Mouse (Mus musculus) kidney, postnatal 10 days (tissue): ENCODE measurements around the gene Yif1a.
"Not testable (repeated sequence)": the region's sequence is repeated elsewhere in the genome, so short reads cannot be mapped to it uniquely, and the experiment has no call there.

Experiments used
- DNase-seq: peaks from one replicate; pipeline ENCODE4 v3.0.0; 2021; ENCODE audit warnings: mixed read lengths

Gene Yif1a

GRCm38 (mm10) chr19:5085145-5085863 lies 3.0 kb upstream of the Yif1a start, which contains the start of gene Tmem151a:
Gene Tmem151a (minus strand): TSS chr19:5085531.
- peak; percentile 60 for DNase-seq

- not testable (repeated sequence) for DNase-seq
Observed at GRCm38 (mm10) chr19:5086533-5086932, 1.8 kb upstream of the Yif1a start.

GRCm38 (mm10) chr19:5089324-5089723 lies 986 bp downstream of the Yif1a start:
- peak; percentile 7 for DNase-seq

- peak; percentile 14 for DNase-seq
Observed at GRCm38 (mm10) chr19:5092083-5092482, 3.7 kb downstream of the Yif1a start.

GRCm38 (mm10) chr19:5093481-5094242 lies 5.3 kb downstream of the Yif1a start:
- DNase-seq, result peak; percentile 27

GRCm38 (mm10) chr19:5094243-5094632 lies 5.9 kb downstream of the Yif1a start:
- DNase-seq, result peak; percentile 97

GRCm38 (mm10) chr19:5094746-5095417 lies 6.5 kb downstream of the Yif1a start:
- DNase-seq, result no peak

- peak; percentile 21 for DNase-seq
Observed at GRCm38 (mm10) chr19:5095887-5096474, 7.6 kb downstream of the Yif1a start.

- DNase-seq, result peak; percentile 21
Observed at GRCm38 (mm10) chr19:5097521-5098362, 9.4 kb downstream of the Yif1a start.

GRCm38 (mm10) chr19:5098363-5099143 lies 10.2 kb downstream of the Yif1a start, which contains the start of gene Cnih2:
Gene Cnih2 (minus strand): TSS chr19:5098521.
- peak; percentile 81 for DNase-seq

- peak; percentile 61 for DNase-seq
Observed at GRCm38 (mm10) chr19:5106074-5106473, 17.7 kb downstream of the Yif1a start.

GRCm38 (mm10) chr19:5106731-5107191 lies 18.4 kb downstream of the Yif1a start, which contains the start of gene Rab1b:
Gene Rab1b (minus strand): TSS chr19:5107072.
- DNase-seq, result peak; percentile 99

- peak; percentile 26 for DNase-seq
Observed at GRCm38 (mm10) chr19:5107556-5108270, 19.4 kb downstream of the Yif1a start.

- DNase-seq, result peak; percentile 71
Observed at GRCm38 (mm10) chr19:5108271-5108575, 19.9 kb downstream of the Yif1a start.

GRCm38 (mm10) chr19:5108702-5109101 lies 20.4 kb downstream of the Yif1a start:
- peak; percentile 41 for DNase-seq

- peak; percentile 54 for DNase-seq
Observed at GRCm38 (mm10) chr19:5109659-5110453, 21.5 kb downstream of the Yif1a start.

GRCm38 (mm10) chr19:5113783-5114182 lies 25.4 kb downstream of the Yif1a start:
- no peak for DNase-seq

GRCm38 (mm10) chr19:5117494-5118383 lies 29.4 kb downstream of the Yif1a start:
- peak; percentile 95 for DNase-seq

- no peak for DNase-seq
Observed at GRCm38 (mm10) chr19:5118384-5118698, 30.0 kb downstream of the Yif1a start, which contains the start of gene Klc2. Gene Klc2 (minus strand): TSS chr19:5118560.
